Mouse (Mus musculus): ENCODE measurements around the gene Cyb5r4.
A peak's percentile ranks its signal among the peaks of the same experiment; 100 is the strongest.
"Not testable (repeated sequence)": the region's sequence is repeated elsewhere in the genome, so short reads cannot be mapped to it uniquely, and the experiment has no call there.

The Cyb5r4 gene

DNA sequence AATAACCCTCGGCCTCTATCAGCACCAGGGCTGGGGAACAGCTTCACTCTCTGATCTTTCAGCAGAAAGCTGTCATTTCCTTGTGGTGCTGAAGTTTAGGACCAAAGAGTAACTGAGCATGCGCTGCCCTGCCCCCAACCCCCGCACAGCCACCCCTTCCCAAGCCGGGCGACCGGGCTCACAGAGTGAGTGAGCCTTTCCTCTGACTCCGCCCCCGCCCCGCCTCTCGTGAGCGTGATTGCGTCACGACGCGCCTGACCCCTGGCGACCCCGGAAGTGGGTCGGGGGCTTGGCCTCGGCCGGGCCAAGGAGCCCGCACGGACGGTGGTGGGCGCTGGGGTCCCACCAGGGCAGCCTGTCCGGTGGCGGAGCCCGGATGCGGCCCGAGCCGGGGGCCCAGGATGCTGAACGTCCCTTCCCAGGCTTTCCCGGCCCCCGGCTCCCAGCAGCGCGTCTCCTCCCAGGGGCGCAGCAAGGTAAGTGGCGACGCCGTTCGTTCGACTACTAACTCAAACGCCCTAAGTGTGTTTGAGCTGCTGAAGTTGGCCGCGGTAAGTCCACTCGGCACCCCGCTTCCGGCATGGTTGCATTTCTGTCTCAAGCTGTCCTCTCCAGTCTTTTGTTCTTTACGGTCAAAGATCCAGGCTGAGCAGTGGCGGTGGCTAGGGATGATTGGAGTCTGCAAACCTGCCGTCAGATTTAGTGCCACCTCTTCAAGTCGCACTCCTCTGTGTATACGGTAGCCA is at the start of gene Cyb5r4:
Cyb5r4 (plus strand) TSS at position 237 of the 746 bp plus-strand sequence.
- peak; percentile 91 to 95 for DNase-seq (ENCODE audit: low read depth in 2 of 2, low spot score in 2 of 2)

DNA sequence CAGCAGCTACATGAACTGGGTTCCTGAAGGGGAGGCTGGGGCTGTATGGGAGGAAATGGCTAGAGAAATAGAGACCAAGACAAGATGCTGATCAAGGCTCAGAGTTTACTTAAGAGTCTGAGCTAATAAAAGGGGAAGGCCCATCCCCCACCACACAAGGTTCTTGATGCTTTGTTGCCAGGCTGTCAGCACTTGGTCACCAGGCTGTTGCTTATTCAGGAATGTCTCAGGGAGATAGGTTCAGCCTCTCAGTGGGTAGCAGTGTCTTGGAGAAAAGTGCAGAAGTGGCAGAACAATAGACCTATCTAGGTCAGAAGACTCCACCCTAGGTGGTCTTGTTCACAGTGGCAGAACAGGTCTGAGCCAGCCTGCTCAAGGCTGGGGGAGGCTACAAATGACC is 49.3 kb upstream of the Cyb5r4 start:
- not testable (repeated sequence) for DNase-seq (ENCODE audit: low read depth in 2 of 2, low spot score in 2 of 2)

DNA sequence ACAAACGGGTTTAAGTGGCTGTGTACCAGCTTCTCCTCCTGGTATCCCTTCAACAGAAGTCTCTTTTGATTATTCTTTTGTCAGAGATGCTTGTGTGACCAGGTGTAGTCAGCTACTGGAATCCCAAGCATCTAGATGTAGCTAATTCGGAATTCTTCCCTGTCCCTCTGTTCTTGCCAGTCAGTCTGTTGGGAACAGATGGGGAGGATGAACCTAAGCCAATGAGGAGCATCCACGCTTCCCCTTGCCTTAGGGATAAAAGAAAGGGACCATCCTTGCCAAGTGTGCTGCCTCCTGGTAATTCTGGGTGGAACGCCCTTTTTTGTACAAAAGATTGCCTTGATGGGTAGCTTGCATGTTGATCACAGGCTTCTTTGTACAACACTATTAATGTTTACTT is 48.3 kb upstream of the Cyb5r4 start:
- DNase-seq (ENCODE audit: low read depth in 2 of 2, low spot score in 2 of 2), result no peak

DNA sequence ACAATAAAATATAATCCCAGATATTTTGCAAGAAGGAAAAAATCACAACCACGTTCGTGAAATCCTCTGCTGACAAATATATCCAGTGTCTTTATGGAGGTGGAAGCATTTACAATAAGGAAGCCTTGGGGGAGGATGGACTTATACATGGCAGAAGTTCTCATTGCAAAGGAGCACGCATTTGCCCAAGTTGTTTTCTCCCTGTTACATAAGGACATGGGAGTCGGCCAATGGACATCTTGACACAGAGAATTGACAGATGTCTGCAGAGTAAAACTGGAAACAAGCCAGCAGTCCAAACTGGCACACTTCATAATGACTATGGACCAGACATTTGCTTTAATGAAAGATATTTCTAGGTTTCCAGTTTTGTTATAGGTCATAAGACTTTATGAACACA is 44.9 kb upstream of the Cyb5r4 start:
- DNase-seq (ENCODE audit: low read depth in 2 of 2, low spot score in 2 of 2), result no peak

- no peak for DNase-seq (ENCODE audit: low read depth in 2 of 2, low spot score in 2 of 2)
Measured at GRCm38 (mm10) chr9:86978257-86978907, 43.4 kb upstream of the Cyb5r4 start.

DNA sequence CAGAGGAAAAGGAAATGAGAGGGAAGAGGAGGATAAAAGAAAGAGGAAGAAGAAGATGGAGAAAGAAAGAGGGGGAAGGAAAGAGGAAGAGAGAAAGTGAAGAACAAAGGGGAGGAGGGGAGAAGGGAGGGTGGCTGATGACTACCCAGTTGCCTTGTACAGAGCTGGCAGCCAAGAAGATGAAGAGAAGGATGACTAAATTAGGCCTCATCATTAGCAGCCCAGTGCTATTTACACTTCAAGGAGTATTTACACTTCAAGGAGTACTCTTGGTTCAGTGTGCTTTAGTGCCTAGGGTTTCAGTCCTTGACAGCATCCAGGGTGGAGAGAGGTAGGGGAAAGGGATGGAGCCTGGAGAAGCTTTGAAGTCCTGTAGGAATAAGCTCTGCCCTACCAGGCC is 41.8 kb upstream of the Cyb5r4 start:
- DNase-seq (ENCODE audit: low read depth in 2 of 2, low spot score in 2 of 2), result no peak

DNA sequence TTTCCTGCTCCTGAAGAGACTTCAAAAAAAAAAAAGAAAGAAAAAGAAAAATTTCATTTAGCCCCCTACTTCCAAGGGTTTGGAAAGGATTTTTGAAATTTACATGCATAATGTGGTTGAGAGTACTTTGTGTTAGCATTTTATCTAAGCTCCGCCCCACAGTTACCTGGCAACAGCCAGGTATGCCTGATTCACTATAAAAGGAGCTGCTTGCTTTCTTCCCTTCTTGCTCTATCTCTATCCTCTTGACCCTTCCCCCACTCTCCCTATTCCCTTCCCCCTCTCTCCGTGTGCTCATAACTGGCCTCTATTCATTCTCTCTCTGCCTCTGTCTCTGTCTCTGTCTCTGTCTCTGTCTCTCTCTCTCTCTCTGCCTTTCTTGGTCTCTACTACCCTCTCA is 40.9 kb upstream of the Cyb5r4 start:
- DNase-seq (ENCODE audit: low read depth in 2 of 2, low spot score in 2 of 2), result no peak

GRCm38 (mm10) chr9:86981551-86981950 is 40.3 kb upstream of the Cyb5r4 start:
- DNase-seq (ENCODE audit: low read depth in 2 of 2, low spot score in 2 of 2), result no peak

- DNase-seq (ENCODE audit: low read depth in 2 of 2, low spot score in 2 of 2), result no peak
Measured at GRCm38 (mm10) chr9:86984583-86984982, 37.2 kb upstream of the Cyb5r4 start.

- no peak for DNase-seq (ENCODE audit: low read depth in 2 of 2, low spot score in 2 of 2)
Measured at GRCm38 (mm10) chr9:86985105-86985504, 36.7 kb upstream of the Cyb5r4 start.

DNA sequence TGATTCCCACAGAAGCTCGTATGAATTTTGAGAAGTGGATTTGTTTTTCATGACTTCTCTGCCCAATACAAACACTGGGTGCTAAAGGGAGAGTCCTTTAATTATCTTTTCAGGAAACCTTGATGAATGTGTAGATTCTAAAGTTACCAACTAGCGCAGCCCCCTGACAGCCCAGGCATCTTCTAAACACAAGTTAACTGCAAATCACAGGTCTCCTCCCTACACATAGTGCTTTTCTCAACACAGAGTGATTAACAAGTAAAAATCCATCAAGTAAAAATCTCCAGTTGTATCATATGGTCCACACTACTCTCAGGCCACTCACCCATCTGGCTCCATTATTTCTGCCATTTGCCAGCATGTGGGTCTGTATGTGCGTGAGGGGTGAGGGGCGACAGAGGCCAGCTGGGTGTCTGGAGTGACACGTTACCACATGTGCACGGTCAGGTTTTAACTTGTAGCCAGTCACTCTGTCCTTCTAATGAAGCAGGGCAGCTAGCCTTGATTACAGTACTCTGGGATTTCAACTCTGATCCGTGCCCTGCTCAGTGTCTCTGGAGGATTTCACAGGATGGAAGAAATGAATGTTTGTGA is 35.0 kb upstream of the Cyb5r4 start:
- DNase-seq (ENCODE audit: low read depth in 2 of 2, low spot score in 2 of 2), result no peak

DNA sequence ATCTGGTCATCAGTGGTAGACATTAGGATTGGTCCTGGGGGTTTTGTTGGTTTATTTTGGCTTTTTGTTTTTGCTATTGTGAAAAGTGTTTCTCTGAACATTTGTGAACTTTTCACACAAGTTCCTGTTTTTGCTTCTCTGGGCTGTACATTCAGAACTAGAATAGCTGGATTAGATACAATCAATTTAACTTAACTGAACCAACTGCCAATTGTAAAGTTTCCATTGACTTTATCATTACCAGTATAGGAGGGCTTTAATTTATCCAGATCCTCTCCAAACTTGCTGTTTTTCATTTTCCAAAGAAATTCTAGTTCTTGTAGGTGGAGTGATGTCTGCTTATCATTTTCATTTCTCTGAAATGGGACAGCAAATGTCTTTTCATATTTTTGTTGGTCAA is 32.0 kb upstream of the Cyb5r4 start:
- no peak for DNase-seq (ENCODE audit: low read depth in 2 of 2, low spot score in 2 of 2)

- DNase-seq (ENCODE audit: low read depth in 2 of 2, low spot score in 2 of 2), result no peak
Measured at GRCm38 (mm10) chr9:86991758-86992157, 30.1 kb upstream of the Cyb5r4 start.

DNA sequence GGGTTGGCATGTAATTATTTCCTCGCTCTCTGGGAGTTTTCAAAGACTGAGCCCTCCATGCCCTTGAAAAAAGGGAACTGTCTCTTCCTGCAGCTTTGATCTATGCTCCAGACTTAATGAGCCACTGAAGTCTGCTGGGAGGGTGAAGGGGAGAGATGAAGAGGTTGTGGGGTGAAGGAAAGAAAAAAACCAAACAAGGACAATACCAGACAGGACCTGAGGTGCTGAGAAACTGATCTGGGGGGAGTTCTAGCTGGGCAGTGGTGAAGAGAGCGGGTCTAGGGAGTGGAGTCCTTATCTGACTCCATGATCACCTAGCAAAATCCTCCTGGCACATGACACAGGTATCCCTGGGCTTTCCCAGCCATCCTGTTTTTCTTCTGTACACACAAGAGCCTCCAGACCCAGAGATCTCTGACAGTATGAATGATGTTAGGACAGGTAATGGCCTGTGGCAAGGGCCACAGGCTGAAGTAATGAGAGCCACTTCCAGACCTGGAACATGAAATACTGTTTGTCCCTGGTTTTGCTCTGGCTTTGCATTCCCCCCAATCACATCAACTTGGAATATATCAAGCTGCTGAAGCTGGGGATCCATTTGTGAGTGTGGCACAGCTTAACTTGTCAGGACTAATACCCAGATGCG is 24.6 kb upstream of the Cyb5r4 start:
- DNase-seq (ENCODE audit: low read depth in 2 of 2, low spot score in 2 of 2), result no peak

DNA sequence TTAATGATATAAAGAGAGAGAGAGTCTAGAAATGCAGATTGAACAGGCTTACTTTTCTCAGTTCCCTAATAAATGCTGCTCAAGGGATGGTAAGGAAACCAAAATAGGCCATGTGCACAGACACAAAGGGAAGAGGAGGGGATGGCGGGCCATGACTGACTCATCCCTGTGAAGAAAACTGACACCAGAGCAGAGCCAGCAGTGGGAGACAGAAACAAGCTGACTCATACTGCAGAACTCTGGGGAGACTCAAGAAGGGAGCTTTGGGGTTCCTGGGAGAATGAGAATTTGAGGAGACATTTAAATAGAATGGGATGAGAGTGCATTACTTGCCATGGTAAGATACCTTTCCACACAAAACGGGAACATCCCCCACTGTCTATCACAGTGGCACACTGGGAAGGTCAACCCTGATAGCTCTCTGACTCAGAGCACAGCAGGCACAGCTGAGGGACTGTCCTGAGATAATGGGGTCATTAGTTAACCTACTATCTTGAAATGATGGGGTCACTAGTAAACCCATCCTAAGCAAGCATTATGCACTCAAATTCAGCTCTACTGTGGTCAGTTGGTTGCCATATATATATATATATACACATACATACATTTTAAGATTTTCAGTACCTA is 21.7 kb upstream of the Cyb5r4 start:
- no peak for DNase-seq (ENCODE audit: low read depth in 2 of 2, low spot score in 2 of 2)

- no peak for DNase-seq (ENCODE audit: low read depth in 2 of 2, low spot score in 2 of 2)
Measured at GRCm38 (mm10) chr9:87004701-87005434, 16.9 kb upstream of the Cyb5r4 start.

- DNase-seq (ENCODE audit: low read depth in 2 of 2, low spot score in 2 of 2), result no peak
Measured at GRCm38 (mm10) chr9:87005435-87005779, 16.4 kb upstream of the Cyb5r4 start.

- no peak for DNase-seq (ENCODE audit: low read depth in 2 of 2, low spot score in 2 of 2)
Measured at GRCm38 (mm10) chr9:87008507-87008906, 13.3 kb upstream of the Cyb5r4 start.

DNA sequence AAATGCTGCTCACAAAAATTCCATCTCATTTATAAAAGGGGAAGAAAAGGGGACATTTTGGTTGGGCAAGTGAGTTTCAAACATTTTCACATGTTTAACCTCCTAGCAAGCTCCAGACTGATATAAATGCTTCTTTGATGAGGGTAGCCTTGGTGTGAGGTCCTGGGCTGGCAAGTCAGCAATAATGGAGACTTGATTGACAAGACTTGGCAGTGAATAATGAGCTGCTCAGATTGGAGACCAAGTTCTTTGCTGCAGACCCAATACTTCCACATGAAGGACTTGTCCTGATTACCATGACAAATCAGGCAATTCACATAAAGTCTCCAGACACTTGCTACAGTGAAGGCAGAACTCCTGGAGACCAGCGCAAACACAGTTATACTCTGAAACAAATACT is 12.9 kb upstream of the Cyb5r4 start:
- no peak for DNase-seq (ENCODE audit: low read depth in 2 of 2, low spot score in 2 of 2)

GRCm38 (mm10) chr9:87015288-87015937 is 6.4 kb upstream of the Cyb5r4 start, which contains the start of gene Ripply2:
Ripply2 (plus strand) TSS chr9:87015537.
- DNase-seq (ENCODE audit: low read depth in 2 of 2, low spot score in 2 of 2), result no peak
